ENCODE assay signal across 13 mouse cellular contexts in genomic region chr4:57384355-57384754, GRCm38 (mm10). TPM values are rescaled to one million over a fixed set of nuclear protein-coding genes. Genes with fewer than 3 reads are reported as not detected.
DNase-seq lines count a peak whose midpoint lies in the region; ATAC-seq and TF ChIP-seq lines count a peak whose summit lies in the region.
"Had no signal": no experiment of that assay in that cellular context is flagged by ENCODE, and none has a peak within 500 bp of the region (broad histone marks: within the 10 kb centered on the region; RNA-seq: fewer than 3 reads in every experiment).

No protein-coding gene starts in this region.

- no peak for DNase-seq in hindbrain, postnatal 0 days (ENCODE audit: low spot score)
- peak; percentile 35 for DNase-seq in lung, postnatal 0 days (ENCODE audit: low spot score)
- DNase-seq in lung, postnatal 14 days = no peak
- peak; percentile 27 for DNase-seq in MEL (ENCODE audit: low read depth, low spot score)
- DNase-seq in naive thymus-derived CD4-positive, alpha-beta T cell, adult 2 months (ENCODE audit: low read depth) = peak; percentile 50
- no peak for DNase-seq in heart, postnatal 4 days
- no peak for DNase-seq in T-cell, adult 2 months (ENCODE audit: low spot score)
- DNase-seq: right cerebral cortex, postnatal 4 days had no signal

- H3K36me3 ChIP-seq in hindbrain, postnatal 0 days (ENCODE audit: insufficient read depth, low read length) = no peaks in the 10 kb centered on the region
- no peaks in the 10 kb centered on the region for H3K36me3 ChIP-seq in hindbrain, embryonic 13.5 days
- no peaks in the 10 kb centered on the region for H3K36me3 ChIP-seq in lung, postnatal 0 days (ENCODE audit: insufficient read depth, low read length)
- no peaks in the 10 kb centered on the region for H3K36me3 ChIP-seq in MEL (ENCODE audit: control insufficient read depth in 1 of 2, insufficient read depth in 2 of 2, low read length in 2 of 2)

- no peak overlapping the region for H3K27ac ChIP-seq in hindbrain, postnatal 0 days
- no peak overlapping the region for H3K27ac ChIP-seq in hindbrain, embryonic 13.5 days
- no peak overlapping the region for H3K27ac ChIP-seq in lung, postnatal 0 days (ENCODE audit: low read length)
- H3K27ac ChIP-seq in MEL (ENCODE audit: control insufficient read depth, low read depth, low read length) = no peak overlapping the region

- H3K4me2 ChIP-seq in hindbrain, postnatal 0 days (ENCODE audit: low read depth, low read length) = no peak overlapping the region
- no peak overlapping the region for H3K4me2 ChIP-seq in hindbrain, embryonic 13.5 days
- no peak overlapping the region for H3K4me2 ChIP-seq in lung, postnatal 0 days (replicated peaks; ENCODE audit: low read depth, low read length)
- H3K4me2 ChIP-seq: midbrain, embryonic 11.5 days had no signal

- peak; percentile 34 for TF ChIP-seq CTCF in hindbrain, postnatal 0 days (IDR thresholded peaks at IDR 0.05; ENCODE audit: low read depth)
- TF ChIP-seq CTCF in lung, postnatal 0 days (IDR thresholded peaks at IDR 0.05) = peak; percentile 55
- peak; percentile 43 to 56 (median 50) for TF ChIP-seq CTCF in MEL (IDR thresholded peaks at IDR 0.05 in 2 of 3, conservative IDR thresholded peaks at IDR 0.05 in 1 of 3; ENCODE audit: control insufficient read depth in 1 of 3, insufficient read depth in 1 of 3, low read depth in 2 of 3, low read length in 3 of 3, poor library complexity in 1 of 3, severe bottlenecking in 1 of 3)

- no peaks in the 10 kb centered on the region for H3K4me1 ChIP-seq in hindbrain, postnatal 0 days (ENCODE audit: insufficient read depth, low read length)
- no peaks in the 10 kb centered on the region for H3K4me1 ChIP-seq in hindbrain, embryonic 13.5 days (replicated peaks)
- H3K4me1 ChIP-seq in lung, postnatal 0 days (ENCODE audit: insufficient read depth, low read depth, low read length) = no peaks in the 10 kb centered on the region
- H3K4me1 ChIP-seq in MEL (ENCODE audit: control insufficient read depth in 1 of 2, insufficient read depth in 2 of 2, low read length in 2 of 2) = no peaks in the 10 kb centered on the region

- TF ChIP-seq POLR2A in MEL (IDR thresholded peaks at IDR 0.05; ENCODE audit: control insufficient read depth in 1 of 2, insufficient read depth in 1 of 2, low read depth in 1 of 2, low read length in 2 of 2, poor library complexity in 1 of 2) = no peak

- WGBS in hindbrain, postnatal 0 days = 92% methylated on average over 2 of the region's 2 CpGs
- 93% methylated on average over 2 of the region's 2 CpGs for WGBS in hindbrain, embryonic 13.5 days
- 94% methylated on average over 2 of the region's 2 CpGs for WGBS in lung, postnatal 0 days

- TF ChIP-seq EP300 in lung, postnatal 0 days (IDR thresholded peaks at IDR 0.05) = no peak
- no peak for TF ChIP-seq EP300 in MEL (IDR thresholded peaks at IDR 0.05; ENCODE audit: low read depth in 1 of 2, low read length in 2 of 2)

- TF ChIP-seq RAD21 in MEL (IDR thresholded peaks at IDR 0.05; ENCODE audit: low read depth, low read length) = peak; percentile 17; the same call in 1 of the 2 replicates

- no peak for ATAC-seq in hindbrain, postnatal 0 days
- no peak for ATAC-seq in hindbrain, embryonic 13.5 days (ENCODE audit: low FRiP score)
- no peak for ATAC-seq in lung, postnatal 0 days
- ATAC-seq: forebrain, embryonic 16.5 days; hindbrain, embryonic 16.5 days had no signal

- H3K9me3 ChIP-seq in hindbrain, postnatal 0 days (ENCODE audit: low read length) = no peaks in the 10 kb centered on the region
- H3K9me3 ChIP-seq in hindbrain, embryonic 13.5 days = no peaks in the 10 kb centered on the region
- no peaks in the 10 kb centered on the region for H3K9me3 ChIP-seq in lung, postnatal 0 days (ENCODE audit: low read length)
- H3K9me3 ChIP-seq in MEL (replicated peaks; ENCODE audit: insufficient read depth, low read length) = no peaks in the 10 kb centered on the region

- H3K9ac ChIP-seq in hindbrain, postnatal 0 days (replicated peaks; ENCODE audit: low read length) = no peak overlapping the region
- H3K9ac ChIP-seq in hindbrain, embryonic 13.5 days = no peak overlapping the region
- H3K9ac ChIP-seq in lung, postnatal 0 days (replicated peaks; ENCODE audit: low read depth) = no peak overlapping the region
- H3K9ac ChIP-seq in MEL (ENCODE audit: control insufficient read depth, low read depth, low read length, poor library complexity, severe bottlenecking) = no peak overlapping the region

- no peaks in the 10 kb centered on the region for H3K27me3 ChIP-seq in hindbrain, postnatal 0 days (ENCODE audit: insufficient read depth, low read length)
- no peaks in the 10 kb centered on the region for H3K27me3 ChIP-seq in hindbrain, embryonic 13.5 days
- no peaks in the 10 kb centered on the region for H3K27me3 ChIP-seq in lung, postnatal 0 days (replicated peaks; ENCODE audit: insufficient read depth, low read length)
- H3K27me3 ChIP-seq in MEL (ENCODE audit: control insufficient read depth in 1 of 2, insufficient read depth in 2 of 2, low read length in 2 of 2) = no peaks in the 10 kb centered on the region; a peak in 1 of 4 replicates

- H3K4me3 ChIP-seq in hindbrain, postnatal 0 days (ENCODE audit: low read length) = no peak overlapping the region
- no peak overlapping the region for H3K4me3 ChIP-seq in hindbrain, embryonic 13.5 days
- H3K4me3 ChIP-seq in lung, postnatal 0 days (ENCODE audit: low read depth, low read length) = no peak overlapping the region
- no peak overlapping the region for H3K4me3 ChIP-seq in MEL (ENCODE audit: control insufficient read depth in 1 of 2, insufficient read depth in 1 of 2, low read depth in 2 of 2, low read length in 2 of 2)

- H3K79me2 ChIP-seq in MEL (ENCODE audit: control insufficient read depth, insufficient read depth, low read length, poor library complexity) = no peaks in the 10 kb centered on the region

TF ChIP-seq in MEL, 35 proteins besides CTCF, POLR2A, EP300 and RAD21:
- TF ChIP-seq SMC3 (IDR thresholded peaks at IDR 0.05; ENCODE audit: low read depth, low read length) = peak; percentile 31
- no peak for TF ChIP-seq HCFC1 (IDR thresholded peaks at IDR 0.05; ENCODE audit: low read depth, low read length)
- peak; percentile 12; the same call in 1 of the 2 replicates for TF ChIP-seq ZC3H11A (IDR thresholded peaks at IDR 0.05; ENCODE audit: low read depth, low read length)

RNA-seq across cellular contexts. Expression of gene Palm2, which starts 49.7 kb away (rescaled TPM):
- 15.4 and 26.8 TPM in 2 replicates for total RNA-seq in hindbrain, postnatal 0 days (2014; rRNA removed)
- polyA plus RNA-seq in hindbrain, postnatal 0 days (2015; fragmentation: Nextera tagmentation; extraction: Ambion mirVana) = 16.8 and 19.9 TPM in 2 replicates
- 7.7 and 8.4 TPM in 2 replicates for polyA plus RNA-seq in hindbrain, embryonic 13.5 days (2015; fragmentation: Nextera tagmentation; extraction: Ambion mirVana)
- polyA plus RNA-seq in lung, postnatal 0 days (2015; fragmentation: Nextera tagmentation; extraction: Ambion mirVana) = 1.9 and 2.7 TPM in 2 replicates
- total RNA-seq in MEL (2012; rRNA removed) = not detected in 2 replicates
- polyA plus RNA-seq in MEL (2012; ENCODE audit: insufficient read depth in 1 of 2, insufficient read length in 2 of 2, low read depth in 1 of 2, low replicate concordance in 2 of 2, missing spikeins in 1 of 2) = not detected
- 10 to 100 TPM; 48.4 to 64.2 TPM for total RNA-seq in heart, postnatal 4 days (2021)
- total RNA-seq: common myeloid progenitor, adult 5-6 weeks had no signal

Comparison
In these comparisons a context has a peak if more than half of its experiments do, and no peak if none do; other contexts are left out.
1. DNase-seq: peak in lung, postnatal 0 days (single experiment), MEL (single experiment) and naive thymus-derived CD4-positive, alpha-beta T cell, adult 2 months (single experiment); none in hindbrain, postnatal 0 days (single experiment), lung, postnatal 14 days (single experiment), heart, postnatal 4 days (single experiment) and T-cell, adult 2 months (single experiment).
2. Peak in every context shown above with its lines, with median percentiles within 50 percentile points of each other: CTCF ChIP-seq.